Mouse (Mus musculus) lung, postnatal 0 days (tissue): ENCODE measurements around the gene Dpy30.
A peak's percentile ranks its signal among the peaks of the same experiment; 100 is the strongest.

Experiments used
- CTCF ChIP-seq: IDR thresholded peaks from 2 replicates; pipeline ENCODE4 v1.5.1; 2016; ENCODE audit warnings: antibody characterized with exemption, mild to moderate bottlenecking
- EP300 ChIP-seq: IDR thresholded peaks from 2 replicates; pipeline ENCODE4 v1.6.1; 2016; ENCODE audit warnings: antibody characterized with exemption, mild to moderate bottlenecking, control low read depth

DNA sequence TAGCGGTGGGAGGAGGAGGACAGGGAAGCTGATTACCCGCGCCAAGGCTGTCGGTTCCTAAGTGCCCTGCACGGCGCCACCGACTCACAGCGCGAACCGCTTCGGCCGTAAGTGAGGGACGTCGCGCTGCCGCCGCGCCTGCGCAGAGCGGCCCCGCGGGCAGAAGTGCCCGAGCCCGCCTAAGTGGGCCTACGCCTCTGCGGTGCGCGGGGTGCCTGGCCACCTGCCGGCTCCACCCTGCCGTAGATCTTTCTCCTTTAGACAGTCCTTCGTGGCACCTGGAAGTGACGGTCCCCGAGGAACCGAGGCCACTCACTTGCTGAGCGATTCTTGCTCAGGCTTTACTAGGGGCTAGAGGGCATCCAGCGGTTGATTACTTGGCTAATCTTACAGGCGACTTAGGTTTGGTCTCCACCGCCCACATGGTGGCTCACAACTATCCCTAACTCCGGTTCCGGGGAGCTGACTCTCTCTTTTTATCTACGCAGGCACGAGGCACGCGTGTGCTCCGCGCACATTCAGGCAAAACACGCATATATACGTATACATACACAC lies 7.4 kb downstream of the Dpy30 start:
- TF ChIP-seq EP300 = no peak
- TF ChIP-seq CTCF = peak; percentile 39; the same call in 1 of the 2 replicates
